Mouse (Mus musculus) liver, embryonic 13.5 days (tissue): Measurements from ENCODE around the gene Lzic. TPM values are rescaled to one million over a fixed set of nuclear protein-coding genes. Genes with fewer than 3 reads are reported as not detected.

ENCODE experiments used
- ATAC-seq: fragments of 200-750 bp; cut with Nextera tagmentation; 2 replicates; pipeline ENCODE4 v1.8.0; 2017; ENCODE audit warnings: low read depth, mild to moderate bottlenecking, moderate number of reproducible peaks, moderate library complexity
- DNase-seq: peaks from one replicate; pipeline ENCODE4 v3.0.0; 2022
- H3K27ac ChIP-seq: fragments of 300-500 bp; sonication (generic); 2 replicates; pipeline ENCODE4 v1.5.1; 2015; ENCODE audit warnings: moderate library complexity, mild to moderate bottlenecking, inconsistent platforms
- H3K27me3 ChIP-seq: fragments of 300-500 bp; sonication (generic); 2 replicates; pipeline ENCODE4 v1.6.1; 2015; ENCODE audit warnings: mild to moderate bottlenecking, inconsistent platforms
- H3K36me3 ChIP-seq: fragments of 300-500 bp; sonication (generic); 2 replicates; pipeline ENCODE4 v1.6.1; 2015; ENCODE audit warnings: mild to moderate bottlenecking, inconsistent platforms
- H3K4me1 ChIP-seq: fragments of 300-500 bp; sonication (generic); replicated peaks from 2 replicates; pipeline ENCODE4 v1.6.1; 2015; ENCODE audit warnings: inconsistent platforms
- H3K4me2 ChIP-seq: fragments of 300-500 bp; sonication (generic); 2 replicates; pipeline ENCODE4 v1.6.1; 2015; ENCODE audit warnings: inconsistent platforms, mild to moderate bottlenecking, moderate library complexity
- H3K4me3 ChIP-seq: fragments of 300-500 bp; sonication (generic); replicated peaks from 2 replicates; pipeline ENCODE4 v1.5.1; 2015; ENCODE audit warnings: mild to moderate bottlenecking, inconsistent platforms
- H3K9ac ChIP-seq: fragments of 300-500 bp; sonication (generic); 2 replicates; pipeline ENCODE4 v1.6.1; 2015; ENCODE audit warnings: mild to moderate bottlenecking, inconsistent platforms
- H3K9me3 ChIP-seq: fragments of 300-500 bp; sonication (generic); replicated peaks from 2 replicates; pipeline ENCODE4 v1.6.1; 2016; ENCODE audit warnings: inconsistent platforms
- WGBS: fragments of 180-500 bp; shearing (Covaris S2); methylation state at CpG from one replicate; pipeline ENCODE4 v1.1.7; 2015; ENCODE audit not compliant: insufficient replicate concordance; 5-methylcytosine and 5-hydroxymethylcytosine counted together
- polyA plus RNA-seq: library from polyadenylated mRNA; unstranded; fragments of >200 nt; fragmentation: Nextera tagmentation; extraction: Ambion mirVana; gene quantifications from 2 replicates; pipeline ENCODE4 v1.2.1, GENCODE M21; 2015

Lzic gene
- polyA plus RNA-seq, 1 experiment from 2014 or later, result 20.5 TPM

DNA sequence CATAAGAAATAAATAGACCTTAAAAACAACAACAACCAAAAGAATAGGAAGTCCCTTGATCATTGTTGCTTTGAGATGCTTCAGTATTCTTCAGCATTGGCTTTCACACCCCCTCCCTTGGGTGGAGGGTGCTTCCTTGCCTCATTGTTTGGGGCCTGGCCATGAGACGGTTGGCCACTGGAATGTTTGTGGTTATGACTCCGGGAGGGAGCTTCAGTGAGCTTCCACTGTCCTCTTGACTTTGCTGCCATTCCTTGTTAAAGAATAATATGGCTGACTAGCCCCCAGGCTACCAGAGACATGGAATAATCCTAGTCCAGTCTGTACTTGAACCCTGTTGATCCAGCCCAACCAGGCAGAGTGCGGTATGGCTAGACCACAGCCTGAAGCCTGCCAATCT, 21.9 kb downstream of the Lzic start:
- H3K9me3 ChIP-seq, result no peaks in the 10 kb centered on the region
- 51% methylated on average over 3 of the region's 3 CpGs for WGBS
- no peak overlapping the region for H3K9ac ChIP-seq
- no peak for DNase-seq
- H3K27me3 ChIP-seq, result no peaks in the 10 kb centered on the region
- H3K27ac ChIP-seq, result no peak overlapping the region
- no peak for ATAC-seq
- no peaks in the 10 kb centered on the region; the same call in 1 of the 2 replicates for H3K36me3 ChIP-seq
- H3K4me1 ChIP-seq, result no peaks in the 10 kb centered on the region
- H3K4me3 ChIP-seq, result no peak overlapping the region
- H3K4me2 ChIP-seq, result no peak overlapping the region

DNA sequence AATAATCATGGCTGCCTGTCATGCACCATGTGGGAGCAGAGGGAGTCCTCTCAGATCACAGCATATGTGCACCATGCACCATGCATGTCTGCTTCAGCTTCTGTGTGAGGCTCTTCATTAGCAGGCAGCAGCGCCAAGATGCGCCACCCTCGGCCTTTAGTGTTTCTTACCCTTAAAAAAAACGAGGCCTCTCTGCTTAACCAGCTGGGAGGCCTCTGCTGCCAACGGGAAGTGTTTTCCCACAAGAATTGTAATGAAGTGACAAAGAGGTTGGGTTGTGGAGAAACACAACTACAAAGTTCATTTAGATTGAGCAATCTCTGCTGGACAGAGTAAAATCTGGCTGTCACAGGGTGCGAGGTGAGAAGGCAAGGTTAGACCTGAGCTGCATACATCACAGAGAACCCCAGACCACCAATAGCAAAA, 26.2 kb downstream of the Lzic start:
- H3K27me3 ChIP-seq, result no peaks in the 10 kb centered on the region
- H3K9me3 ChIP-seq, result no peaks in the 10 kb centered on the region
- H3K4me1 ChIP-seq, result no peaks in the 10 kb centered on the region
- no peak overlapping the region for H3K4me2 ChIP-seq
- ATAC-seq (no peak), DNase-seq (no peak)
- no peak overlapping the region for H3K4me3 ChIP-seq
- no peak overlapping the region for H3K9ac ChIP-seq
- H3K36me3 ChIP-seq, result no peaks in the 10 kb centered on the region
- no peak overlapping the region for H3K27ac ChIP-seq
- 47% methylated on average over 6 of the region's 6 CpGs for WGBS

DNA sequence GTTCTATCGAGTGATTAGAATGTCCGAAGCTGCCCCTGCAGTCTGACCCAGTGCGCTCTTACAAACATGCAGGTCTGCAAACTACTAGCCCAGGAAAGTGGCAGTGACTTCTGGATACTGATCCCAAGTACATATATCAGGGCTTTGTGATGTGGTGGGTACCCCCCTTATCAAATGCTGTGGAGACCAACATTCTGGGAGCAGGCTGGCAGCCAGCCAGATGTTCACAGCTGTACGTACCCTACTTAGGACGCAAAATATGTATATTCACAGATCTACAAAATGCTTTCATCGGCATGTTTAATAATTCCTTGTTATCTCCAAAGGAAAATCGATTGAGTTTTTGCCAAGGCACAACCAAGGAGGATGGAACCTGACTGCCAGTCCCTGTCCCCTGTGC, 27.0 kb downstream of the Lzic start:
- no peak for DNase-seq
- no peak for ATAC-seq
- Histone ChIP-seq H3K9ac (no peak overlapping the region), H3K4me1 (no peaks in the 10 kb centered on the region; the same call in 1 of the 2 replicates), H3K4me3 (no peak overlapping the region), H3K36me3 (no peaks in the 10 kb centered on the region), H3K9me3 (no peaks in the 10 kb centered on the region), H3K4me2 (no peak overlapping the region), H3K27me3 (no peaks in the 10 kb centered on the region), H3K27ac (no peak overlapping the region)
- 71% methylated on average over 7 of the region's 7 CpGs for whole genome bisulfite sequencing

- peaks cover 15% of the 10 kb centered on the region for H3K4me1 ChIP-seq
- ATAC-seq (no peak), DNase-seq (no peak)
- no peak overlapping the region for H3K27ac ChIP-seq
- no peak overlapping the region for H3K9ac ChIP-seq
- H3K27me3 ChIP-seq, result peaks cover 20% of the 10 kb centered on the region
- H3K9me3 ChIP-seq, result no peaks in the 10 kb centered on the region
- 83% methylated on average over 5 of the region's 5 CpGs for WGBS
- no peak overlapping the region for H3K4me2 ChIP-seq
- no peak overlapping the region for H3K4me3 ChIP-seq
- no peaks in the 10 kb centered on the region for H3K36me3 ChIP-seq
Observed at GRCm38 (mm10) chr4:149515706-149516105, 30.7 kb downstream of the Lzic start.

- Histone ChIP-seq H3K4me2 (peak within 1 kb of the TSS; percentile 97), H3K4me3 (peak within 1 kb of the TSS; percentile 73), H3K27me3 (peaks cover 20% of the 10 kb centered on the region), H3K27ac (no peak within 1 kb of the TSS; the same call in 1 of the 2 replicates), H3K4me1 (peaks cover 15% of the 10 kb centered on the region), H3K9me3 (no peaks in the 10 kb centered on the region), H3K36me3 (no peaks in the 10 kb centered on the region), H3K9ac (peak within 1 kb of the TSS; percentile 83)
- DNase-seq, result peak; percentile 95
- 1% methylated on average over 38 of the region's 46 CpGs for WGBS
- ATAC-seq, result peak; percentile 97
Observed at GRCm38 (mm10) chr4:149517868-149518340, 32.9 kb downstream of the Lzic start, which contains the start of gene Ctnnbip1. Ctnnbip1 (plus strand) TSS chr4:149518236.

- Histone ChIP-seq H3K9me3 (no peaks in the 10 kb centered on the region), H3K4me1 (peaks cover 15% of the 10 kb centered on the region), H3K4me3 (peak overlapping the region; percentile 73), H3K27me3 (peaks cover 20% of the 10 kb centered on the region), H3K36me3 (no peaks in the 10 kb centered on the region), H3K9ac (peak overlapping the region; percentile 83), H3K4me2 (peak overlapping the region; percentile 97), H3K27ac (no peak overlapping the region; the same call in 1 of the 2 replicates)
- DNase-seq, result no peak
- ATAC-seq, result no peak
- WGBS, result 14% methylated on average over 23 of the region's 52 CpGs
Observed at GRCm38 (mm10) chr4:149518351-149519220, 33.6 kb downstream of the Lzic start.

DNA sequence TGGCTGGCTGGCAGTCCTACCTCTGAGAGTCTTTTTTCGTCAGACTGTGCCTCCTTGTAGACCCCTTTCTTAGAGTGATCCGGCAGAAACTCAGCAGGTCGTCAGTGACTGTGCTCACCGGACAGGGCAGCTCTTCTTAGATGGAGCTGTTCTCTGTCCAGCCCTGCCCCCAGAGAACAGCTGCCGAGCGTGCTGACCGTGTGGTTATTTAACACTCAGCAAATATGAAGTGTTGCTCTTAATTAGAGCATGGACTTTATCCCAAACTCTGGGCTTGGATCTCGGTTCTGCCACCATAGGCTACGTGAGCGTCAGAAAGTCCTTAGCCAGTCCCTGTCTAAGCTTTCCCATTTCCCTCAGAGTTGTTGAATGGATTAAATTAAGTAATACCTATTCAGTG, 36.2 kb downstream of the Lzic start:
- Histone ChIP-seq H3K27ac (no peak overlapping the region), H3K9me3 (no peaks in the 10 kb centered on the region), H3K36me3 (no peaks in the 10 kb centered on the region), H3K27me3 (peaks cover 20% of the 10 kb centered on the region), H3K9ac (no peak overlapping the region), H3K4me3 (no peak overlapping the region), H3K4me2 (no peak overlapping the region), H3K4me1 (peaks cover 15% of the 10 kb centered on the region)
- ATAC-seq (no peak), DNase-seq (no peak)
- 66% methylated on average over 10 of the region's 10 CpGs for WGBS

DNA sequence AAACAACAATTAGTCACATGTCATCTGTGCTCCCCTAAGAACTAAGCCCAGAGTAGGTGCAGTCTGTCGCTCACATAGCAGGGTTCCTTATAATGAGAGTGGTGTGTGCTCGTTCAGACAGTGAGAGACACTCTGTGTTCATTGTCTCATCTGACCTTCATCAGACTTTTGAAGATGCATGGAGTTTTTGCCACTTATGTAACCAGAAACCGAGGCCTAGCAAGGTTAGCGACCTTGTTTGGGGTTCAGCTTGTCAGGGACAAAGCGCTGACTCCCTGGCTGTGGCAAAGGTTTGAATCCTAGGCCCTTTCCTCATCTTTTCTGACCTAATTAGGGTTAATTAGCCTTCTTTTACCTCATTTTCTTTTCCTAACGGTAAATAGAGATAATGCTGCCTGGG, 38.9 kb downstream of the Lzic start:
- ATAC-seq, result no peak
- peaks cover 13% of the 10 kb centered on the region for H3K27me3 ChIP-seq
- WGBS, result 76% methylated on average over 6 of the region's 6 CpGs
- H3K36me3 ChIP-seq, result no peaks in the 10 kb centered on the region
- H3K4me2 ChIP-seq, result no peak overlapping the region
- H3K4me1 ChIP-seq, result peaks cover 3% of the 10 kb centered on the region
- no peaks in the 10 kb centered on the region for H3K9me3 ChIP-seq
- H3K4me3 ChIP-seq, result no peak overlapping the region
- DNase-seq, result no peak
- H3K9ac ChIP-seq, result no peak overlapping the region
- H3K27ac ChIP-seq, result no peak overlapping the region

- Histone ChIP-seq H3K27ac (no peak overlapping the region), H3K4me1 (0 out of 2 replicates have a peak, but pooled peaks cover 2% of the 10 kb centered on the region), H3K27me3 (0 out of 2 replicates have a peak, but pooled peaks cover 4% of the 10 kb centered on the region), H3K36me3 (no peaks in the 10 kb centered on the region), H3K9ac (no peak overlapping the region; the same call in 1 of the 2 replicates), H3K9me3 (no peaks in the 10 kb centered on the region), H3K4me2 (no peak overlapping the region), H3K4me3 (no peak overlapping the region)
- WGBS, result 71% methylated on average over 4 of the region's 4 CpGs
- ATAC-seq (no peak), DNase-seq (no peak)
Observed at GRCm38 (mm10) chr4:149525170-149525569, 40.1 kb downstream of the Lzic start.

DNA sequence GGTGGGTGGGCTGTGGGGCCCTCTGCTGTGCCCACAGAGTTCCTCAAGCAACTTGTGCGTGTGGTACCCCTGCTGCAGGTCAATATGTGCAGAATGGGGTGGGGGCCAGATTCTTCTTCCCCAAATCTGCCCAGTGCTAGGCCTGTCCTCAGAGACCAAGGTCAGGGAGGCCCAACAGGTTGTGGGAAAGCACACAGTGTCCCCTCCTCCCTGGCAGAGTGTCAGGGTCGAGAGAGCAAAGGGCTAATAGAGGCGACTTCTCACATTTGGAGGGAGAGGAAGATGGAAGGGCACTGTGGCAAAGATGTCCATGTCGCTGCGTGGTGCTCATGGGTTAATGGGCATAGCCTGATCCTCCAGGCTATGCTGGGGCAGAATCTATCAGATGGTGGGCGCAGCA, 40.8 kb downstream of the Lzic start:
- H3K27me3 ChIP-seq, result no peaks in the 10 kb centered on the region
- no peaks in the 10 kb centered on the region for H3K9me3 ChIP-seq
- H3K9ac ChIP-seq, result no peak overlapping the region
- no peak for ATAC-seq
- 0 out of 2 replicates have a peak, but pooled peaks cover 2% of the 10 kb centered on the region for H3K4me1 ChIP-seq
- no peak overlapping the region for H3K27ac ChIP-seq
- DNase-seq, result no peak
- H3K36me3 ChIP-seq, result no peaks in the 10 kb centered on the region
- H3K4me3 ChIP-seq, result no peak overlapping the region
- 67% methylated on average over 6 of the region's 6 CpGs for WGBS
- H3K4me2 ChIP-seq, result no peak overlapping the region

GRCm38 (mm10) chr4:149526330-149526729, 41.3 kb downstream of the Lzic start:
- no peak overlapping the region for H3K9ac ChIP-seq
- no peak for DNase-seq
- no peaks in the 10 kb centered on the region for H3K36me3 ChIP-seq
- WGBS, result 57% methylated on average over 7 of the region's 7 CpGs
- no peaks in the 10 kb centered on the region for H3K9me3 ChIP-seq
- H3K27ac ChIP-seq, result no peak overlapping the region
- no peaks in the 10 kb centered on the region for H3K27me3 ChIP-seq
- H3K4me1 ChIP-seq, result 0 out of 2 replicates have a peak, but pooled peaks cover 2% of the 10 kb centered on the region
- H3K4me2 ChIP-seq, result no peak overlapping the region
- no peak overlapping the region for H3K4me3 ChIP-seq
- ATAC-seq, result no peak
